Mouse (Mus musculus) spleen, postnatal 4 days (tissue): Measurements from ENCODE around the gene Mpv17.

Experiments
- DNase-seq, 2 experiments: peaks; one replicate each; pipeline ENCODE4 v3.0.0; 2022; ENCODE audit warnings: low spot score in 2 of 2

The Mpv17 gene

GRCm38 (mm10) chr5:31105814-31106335, 48.2 kb downstream of the Mpv17 start, which contains the start of gene Dnajc5g:
TSS of gene Dnajc5g (plus strand) at chr5:31106285.
- no peak for DNase-seq

GRCm38 (mm10) chr5:31095711-31096480, 58.2 kb downstream of the Mpv17 start:
- no peak for DNase-seq

- DNase-seq, result peak; percentile 49 to 76
Measured at GRCm38 (mm10) chr5:31094799-31095691, 59.0 kb downstream of the Mpv17 start.

GRCm38 (mm10) chr5:31094100-31094798, 59.8 kb downstream of the Mpv17 start:
- DNase-seq, result no peak

GRCm38 (mm10) chr5:31093151-31094041, 60.7 kb downstream of the Mpv17 start:
- DNase-seq, result no peak

GRCm38 (mm10) chr5:31092231-31092975, 61.6 kb downstream of the Mpv17 start:
- DNase-seq, result no peak
